Mouse (Mus musculus): ENCODE data around the gene Pgs1.

GRCm38 (mm10) chr11:117995255-117995654, 9.2 kb downstream of the Pgs1 start:
- no peak for TF ChIP-seq CTCF (IDR thresholded peaks at IDR 0.05)
- no peak for TF ChIP-seq EP300 (IDR thresholded peaks at IDR 0.05)
